Mouse (Mus musculus): Measurements from ENCODE around the gene Tbc1d22a.

DNA sequence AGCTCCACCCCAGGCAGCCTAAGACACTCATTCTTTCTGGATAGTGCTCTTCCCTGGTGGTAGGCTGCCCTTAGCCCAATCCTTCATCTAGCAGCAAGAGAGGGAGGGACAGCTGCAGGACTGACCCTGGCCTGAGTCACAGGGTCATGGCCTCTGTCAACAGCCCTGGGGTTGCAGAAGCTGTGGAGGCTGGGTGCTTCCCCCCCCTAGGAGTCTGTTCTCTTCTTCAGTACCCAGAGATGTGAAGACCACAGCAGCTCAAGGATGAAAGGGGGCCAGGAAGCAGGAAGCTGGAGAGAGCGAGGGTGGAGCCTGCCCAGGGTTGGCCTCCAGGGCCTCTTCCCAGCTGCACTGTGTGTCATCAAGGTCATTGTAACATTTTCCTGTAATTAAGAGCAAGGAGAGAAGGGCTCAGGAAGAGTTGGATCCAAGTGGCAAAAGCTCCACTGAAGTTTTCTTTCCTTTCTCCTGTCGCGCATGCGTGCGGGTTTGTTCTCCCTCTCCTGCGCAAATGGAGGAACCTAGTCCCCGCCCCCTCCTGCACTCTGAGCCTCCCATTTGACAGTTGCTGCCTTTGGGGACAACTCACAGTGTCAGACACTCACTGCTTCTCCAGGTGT lies 10.2 kb upstream of the Tbc1d22a start:
- no peak for TF ChIP-seq CTCF (IDR thresholded peaks at IDR 0.05; ENCODE audit: borderline replicate concordance, insufficient read depth, low read length)
- TF ChIP-seq POLR2A (IDR thresholded peaks at IDR 0.05; ENCODE audit: low read depth, low read length): no peak
